Mouse (Mus musculus) T-helper 1 cell (primary cell): ENCODE results near the gene Pbld2.

Experiments
- in situ Hi-C: fragments of 300-600 bp; cut with MboI, MseI; formaldehyde crosslinking; loops from one replicate; pipeline ENCODE4 v1.15.1; 2025; ENCODE audit warnings: high pct_unique_total_duplicates

Pbld2 gene

GRCm38 (mm10) chr10:63061266-63061665, 37.2 kb downstream of the Pbld2 start:
- in situ Hi-C loops = loop anchor here (5.0 kb wide), 1 partner anchor 71 kb away; no protein-coding TSS in a partner anchor

- in situ Hi-C loops = loop anchor here (5.0 kb wide), 1 partner anchor 70 kb away; no protein-coding TSS in a partner anchor
Measured at GRCm38 (mm10) chr10:63062696-63063095, 38.6 kb downstream of the Pbld2 start.

GRCm38 (mm10) chr10:63063365-63063764, 39.2 kb downstream of the Pbld2 start:
- in situ Hi-C loops = loop anchor here (5.0 kb wide), 1 partner anchor 69 kb away; no protein-coding TSS in a partner anchor

GRCm38 (mm10) chr10:63064516-63064915, 40.4 kb downstream of the Pbld2 start:
- in situ Hi-C loops = loop anchor here (5.0 kb wide), 1 partner anchor 68 kb away; no protein-coding TSS in a partner anchor

GRCm38 (mm10) chr10:63065561-63065960, 41.4 kb downstream of the Pbld2 start:
- in situ Hi-C loops = no loop called here

GRCm38 (mm10) chr10:63065988-63066387, 41.9 kb downstream of the Pbld2 start:
- in situ Hi-C loops = no loop called here

- in situ Hi-C loops = no loop called here
Measured at GRCm38 (mm10) chr10:63086304-63086703, 62.2 kb downstream of the Pbld2 start.

GRCm38 (mm10) chr10:63089103-63089757, 65.1 kb downstream of the Pbld2 start:
- in situ Hi-C loops = no loop called here

- in situ Hi-C loops = no loop called here
Measured at GRCm38 (mm10) chr10:63089758-63090571, 65.8 kb downstream of the Pbld2 start.

- in situ Hi-C loops = no loop called here
Measured at GRCm38 (mm10) chr10:63091915-63092314, 67.8 kb downstream of the Pbld2 start.

GRCm38 (mm10) chr10:63092616-63093550, 68.8 kb downstream of the Pbld2 start:
- in situ Hi-C loops = no loop called here

GRCm38 (mm10) chr10:63096757-63097156, 72.6 kb downstream of the Pbld2 start:
- in situ Hi-C loops = no loop called here

GRCm38 (mm10) chr10:63098191-63098590, 74.1 kb downstream of the Pbld2 start:
- in situ Hi-C loops = no loop called here

GRCm38 (mm10) chr10:63099521-63099920, 75.4 kb downstream of the Pbld2 start, which contains the start of gene Atoh7:
Atoh7 (plus strand) TSS chr10:63099651.
- in situ Hi-C loops = no loop called here

- in situ Hi-C loops = no loop called here
Measured at GRCm38 (mm10) chr10:63099941-63100562, 75.9 kb downstream of the Pbld2 start.

- in situ Hi-C loops = no loop called here
Measured at GRCm38 (mm10) chr10:63100657-63101056, 76.5 kb downstream of the Pbld2 start.
